Mouse (Mus musculus): ENCODE data around the gene Sh2b3. TPM values are rescaled to one million over a fixed set of nuclear protein-coding genes. Genes with fewer than 3 reads are reported as not detected.

Sh2b3 gene
- polyA plus RNA-seq, 1 experiment from 2014 or later: 17.8 TPM

- no peaks in the 10 kb centered on the region for H3K27me3 ChIP-seq (ENCODE audit: insufficient read depth, low read length)
- no peak for ATAC-seq (ENCODE audit: low FRiP score, low TSS enrichment)
- H3K27ac ChIP-seq (ENCODE audit: low read length): no peak overlapping the region
- WGBS: 77% methylated on average over 10 of the region's 10 CpGs
- H3K4me3 ChIP-seq (ENCODE audit: low read length): no peak overlapping the region
- peaks cover 36% of the 10 kb centered on the region for H3K36me3 ChIP-seq (ENCODE audit: insufficient read depth, low read length)
- H3K4me2 ChIP-seq (replicated peaks; ENCODE audit: low read depth, low read length): no peak overlapping the region
- H3K4me1 ChIP-seq (ENCODE audit: insufficient read depth, low read length): no peaks in the 10 kb centered on the region
- H3K9ac ChIP-seq (replicated peaks; ENCODE audit: low read length): no peak overlapping the region
- no peaks in the 10 kb centered on the region for H3K9me3 ChIP-seq (ENCODE audit: low read length)
These were observed 53.5 kb downstream of the Sh2b3 start for GRCm38 (mm10) chr5:121783862-121784500.

DNA sequence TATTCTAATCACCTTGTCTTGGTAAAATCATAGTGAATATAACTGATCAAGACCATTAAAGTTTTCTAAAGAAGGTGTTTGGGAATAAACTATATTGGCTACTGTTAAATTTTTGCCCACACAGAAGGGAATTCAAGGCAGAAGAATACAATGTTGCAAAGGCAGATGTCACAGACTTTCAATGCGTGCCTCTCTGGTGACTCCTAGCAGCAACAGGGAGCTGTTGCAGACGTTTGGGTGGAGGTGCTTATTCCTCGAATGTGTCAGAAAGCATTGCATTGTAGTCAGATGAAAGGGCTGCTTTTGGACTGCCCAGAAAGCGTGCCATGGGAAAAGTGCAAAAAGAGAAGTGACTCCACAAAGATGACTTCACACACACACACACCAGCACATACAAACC lies 55.0 kb downstream of the Sh2b3 start:
- ATAC-seq (ENCODE audit: low FRiP score, low TSS enrichment): no peak
- H3K36me3 ChIP-seq (ENCODE audit: insufficient read depth, low read length): peaks cover 40% of the 10 kb centered on the region

DNA sequence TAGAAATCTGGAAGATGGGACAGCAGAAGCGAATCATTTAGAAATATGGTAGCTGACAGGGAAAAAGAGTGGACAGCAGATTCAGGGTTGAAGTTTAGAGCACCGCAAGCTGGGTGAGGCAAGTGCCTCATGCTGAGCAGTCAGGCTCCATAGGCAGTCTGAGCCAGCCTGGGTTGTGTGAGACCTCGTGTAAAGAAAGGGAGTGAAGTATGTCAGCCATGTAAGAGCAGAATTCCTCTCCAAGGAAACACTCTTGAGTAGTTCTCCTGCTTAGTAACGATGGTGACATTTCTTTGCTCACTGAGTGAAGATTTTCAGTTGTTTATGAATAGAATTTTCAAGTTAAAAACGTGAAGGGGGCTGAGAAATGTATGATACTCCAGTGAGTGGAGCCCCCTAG lies 57.3 kb downstream of the Sh2b3 start:
- H3K9ac ChIP-seq (replicated peaks; ENCODE audit: low read length): no peak overlapping the region
- peaks cover 27% of the 10 kb centered on the region for H3K36me3 ChIP-seq (ENCODE audit: insufficient read depth, low read length)
- H3K4me2 ChIP-seq (replicated peaks; ENCODE audit: low read depth, low read length): no peak overlapping the region
- H3K4me3 ChIP-seq (ENCODE audit: low read length): no peak overlapping the region
- H3K27me3 ChIP-seq (ENCODE audit: insufficient read depth, low read length): no peaks in the 10 kb centered on the region
- no peaks in the 10 kb centered on the region for H3K9me3 ChIP-seq (ENCODE audit: low read length)
- no peaks in the 10 kb centered on the region for H3K4me1 ChIP-seq (ENCODE audit: insufficient read depth, low read length)
- 82% methylated on average over 5 of the region's 5 CpGs for WGBS
- no peak for ATAC-seq (ENCODE audit: low FRiP score, low TSS enrichment)
- H3K27ac ChIP-seq (ENCODE audit: low read length): no peak overlapping the region

More for the DNA sequence above, 55.0 kb downstream of the Sh2b3 start:
- 58% methylated on average over 4 of the region's 4 CpGs for WGBS
- Histone ChIP-seq H3K27me3 (ENCODE audit: insufficient read depth, low read length) (no peaks in the 10 kb centered on the region), H3K9ac (replicated peaks; ENCODE audit: low read length) (no peak overlapping the region), H3K4me3 (ENCODE audit: low read length) (no peak overlapping the region), H3K9me3 (ENCODE audit: low read length) (no peaks in the 10 kb centered on the region), H3K4me2 (replicated peaks; ENCODE audit: low read depth, low read length) (no peak overlapping the region), H3K4me1 (ENCODE audit: insufficient read depth, low read length) (no peaks in the 10 kb centered on the region), H3K27ac (ENCODE audit: low read length) (no peak overlapping the region)

DNA sequence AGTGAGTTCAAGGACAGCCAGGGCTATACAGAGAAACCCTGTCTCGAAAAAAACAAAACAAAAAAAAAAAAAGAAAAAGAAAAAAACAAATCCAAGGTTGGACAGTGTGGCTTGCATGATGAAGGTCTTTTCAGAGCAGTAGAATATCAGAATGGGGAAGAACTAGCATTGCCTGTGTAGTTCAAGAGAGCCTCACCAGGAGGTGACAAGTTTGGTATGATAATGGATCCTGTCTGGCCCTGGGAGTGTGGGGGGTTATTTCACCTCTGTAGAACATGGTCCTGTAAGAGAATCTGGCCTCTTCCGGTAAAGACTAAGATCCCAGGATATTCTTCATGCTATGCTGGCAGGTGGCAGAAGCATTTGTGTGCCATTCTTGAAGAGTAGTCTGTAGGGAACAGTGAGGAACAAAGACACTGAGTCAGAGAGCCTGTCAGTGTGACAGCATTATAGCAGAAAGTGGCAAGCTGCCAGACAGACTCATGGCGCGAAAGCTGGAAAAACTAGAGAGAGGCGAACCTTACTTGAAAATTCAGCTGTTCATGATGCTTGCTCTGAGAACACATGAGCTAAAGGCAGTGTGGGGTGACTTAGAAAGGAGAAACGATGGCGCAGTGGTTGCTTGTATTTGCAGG lies 58.8 kb downstream of the Sh2b3 start:
- Histone ChIP-seq H3K36me3 (ENCODE audit: insufficient read depth, low read length) (peaks cover 25% of the 10 kb centered on the region), H3K27ac (ENCODE audit: low read length) (no peak overlapping the region), H3K9me3 (ENCODE audit: low read length) (no peaks in the 10 kb centered on the region), H3K27me3 (ENCODE audit: insufficient read depth, low read length) (no peaks in the 10 kb centered on the region), H3K4me1 (ENCODE audit: insufficient read depth, low read length) (no peaks in the 10 kb centered on the region), H3K4me3 (ENCODE audit: low read length) (no peak overlapping the region), H3K4me2 (replicated peaks; ENCODE audit: low read depth, low read length) (no peak overlapping the region), H3K9ac (replicated peaks; ENCODE audit: low read length) (no peak overlapping the region)
- WGBS: 85% methylated on average over 7 of the region's 7 CpGs
- ATAC-seq (ENCODE audit: low FRiP score, low TSS enrichment): no peak

GRCm38 (mm10) chr5:121771611-121772010 lies 65.8 kb downstream of the Sh2b3 start:
- Histone ChIP-seq H3K27me3 (ENCODE audit: insufficient read depth, low read length) (no peaks in the 10 kb centered on the region), H3K9ac (replicated peaks; ENCODE audit: low read length) (no peak overlapping the region), H3K36me3 (ENCODE audit: insufficient read depth, low read length) (peaks cover 21% of the 10 kb centered on the region), H3K4me2 (replicated peaks; ENCODE audit: low read depth, low read length) (no peak overlapping the region), H3K27ac (ENCODE audit: low read length) (no peak overlapping the region), H3K4me1 (ENCODE audit: insufficient read depth, low read length) (no peaks in the 10 kb centered on the region), H3K4me3 (ENCODE audit: low read length) (no peak overlapping the region), H3K9me3 (ENCODE audit: low read length) (no peaks in the 10 kb centered on the region)
- WGBS: 94% methylated on average over 3 of the region's 3 CpGs
- ATAC-seq (ENCODE audit: low FRiP score, low TSS enrichment): no peak

GRCm38 (mm10) chr5:121769827-121770226 lies 67.6 kb downstream of the Sh2b3 start:
- Histone ChIP-seq H3K4me1 (ENCODE audit: insufficient read depth, low read length) (no peaks in the 10 kb centered on the region), H3K27me3 (ENCODE audit: insufficient read depth, low read length) (no peaks in the 10 kb centered on the region), H3K4me2 (replicated peaks; ENCODE audit: low read depth, low read length) (no peak overlapping the region), H3K4me3 (ENCODE audit: low read length) (no peak overlapping the region), H3K36me3 (ENCODE audit: insufficient read depth, low read length) (peaks cover 18% of the 10 kb centered on the region), H3K27ac (ENCODE audit: low read length) (no peak overlapping the region), H3K9me3 (ENCODE audit: low read length) (no peaks in the 10 kb centered on the region), H3K9ac (replicated peaks; ENCODE audit: low read length) (no peak overlapping the region)
- ATAC-seq (ENCODE audit: low FRiP score, low TSS enrichment): no peak
- 83% methylated on average over 7 of the region's 7 CpGs for WGBS

DNA sequence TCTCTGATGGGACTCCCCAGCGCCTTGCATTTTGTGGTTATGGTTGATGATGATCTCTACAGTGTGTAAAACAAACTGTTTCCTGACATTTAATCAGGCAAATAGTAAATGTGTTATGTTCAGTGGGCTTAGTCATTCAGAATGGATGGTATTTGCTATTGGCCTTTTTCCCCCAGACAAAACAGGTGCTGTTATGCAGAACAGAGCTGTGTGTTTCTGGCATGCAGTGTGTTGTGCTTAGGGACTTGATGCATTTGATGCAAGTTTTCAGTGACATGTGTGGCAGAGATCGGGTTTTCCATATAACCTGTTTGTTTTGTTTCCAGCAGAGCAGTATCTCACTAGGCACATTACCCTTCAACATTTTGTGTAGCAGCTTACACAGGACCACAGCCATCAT lies 69.9 kb downstream of the Sh2b3 start:
- no peaks in the 10 kb centered on the region for H3K27me3 ChIP-seq (ENCODE audit: insufficient read depth, low read length)
- ATAC-seq (ENCODE audit: low FRiP score, low TSS enrichment): no peak
- 87% methylated on average over 2 of the region's 2 CpGs for WGBS

DNA sequence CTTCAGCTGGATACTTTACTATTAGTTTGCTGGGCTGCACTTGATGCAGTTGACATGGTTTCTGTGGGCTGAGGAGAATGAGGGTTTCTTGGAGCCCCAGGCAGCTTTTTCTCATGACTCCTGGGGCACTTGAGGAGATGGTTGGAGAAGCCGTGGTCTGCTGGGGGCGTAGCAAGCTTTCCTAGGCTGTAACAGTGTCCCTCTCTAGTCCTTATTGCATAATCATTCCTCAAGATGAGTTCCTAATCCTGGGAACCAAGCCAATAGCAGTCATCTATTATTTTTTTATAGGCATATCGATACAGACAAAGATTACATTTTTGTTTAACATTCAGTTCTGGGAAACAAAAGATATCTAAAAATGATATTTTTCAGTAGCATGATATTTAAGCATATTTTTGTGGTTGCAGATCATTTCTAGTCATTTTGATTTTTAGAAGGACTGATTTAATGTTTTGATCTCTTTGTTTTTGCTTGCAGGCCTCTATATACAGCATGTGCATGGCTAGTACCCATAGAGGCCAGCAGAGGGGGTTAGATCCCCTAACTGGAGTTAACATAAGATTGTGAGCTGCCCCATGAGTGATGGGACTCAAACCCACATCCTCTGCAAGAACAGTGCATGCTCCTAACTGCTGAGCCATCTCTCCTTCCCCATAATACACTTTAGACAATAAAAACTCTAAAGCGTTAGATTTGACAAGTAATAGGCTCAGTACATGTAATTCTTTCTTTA lies 71.2 kb downstream of the Sh2b3 start:
- Histone ChIP-seq H3K4me3 (ENCODE audit: low read length) (no peak overlapping the region), H3K27ac (ENCODE audit: low read length) (no peak overlapping the region), H3K27me3 (ENCODE audit: insufficient read depth, low read length) (no peaks in the 10 kb centered on the region), H3K4me1 (ENCODE audit: insufficient read depth, low read length) (peaks cover 3% of the 10 kb centered on the region; the same call in 1 of the 2 replicates), H3K4me2 (replicated peaks; ENCODE audit: low read depth, low read length) (no peak overlapping the region), H3K9ac (replicated peaks; ENCODE audit: low read length) (no peak overlapping the region), H3K9me3 (ENCODE audit: low read length) (no peaks in the 10 kb centered on the region), H3K36me3 (ENCODE audit: insufficient read depth, low read length) (peaks cover 4% of the 10 kb centered on the region; the same call in 1 of the 2 replicates)
- ATAC-seq (ENCODE audit: low FRiP score, low TSS enrichment): no peak
- 86% methylated on average over 4 of the region's 4 CpGs for WGBS

More for the DNA sequence above, 69.9 kb downstream of the Sh2b3 start:
- Histone ChIP-seq H3K4me2 (replicated peaks; ENCODE audit: low read depth, low read length) (no peak overlapping the region), H3K9me3 (ENCODE audit: low read length) (no peaks in the 10 kb centered on the region), H3K9ac (replicated peaks; ENCODE audit: low read length) (no peak overlapping the region), H3K4me3 (ENCODE audit: low read length) (no peak overlapping the region), H3K4me1 (ENCODE audit: insufficient read depth, low read length) (peaks cover 3% of the 10 kb centered on the region; the same call in 1 of the 2 replicates), H3K27ac (ENCODE audit: low read length) (no peak overlapping the region), H3K36me3 (ENCODE audit: insufficient read depth, low read length) (peaks cover 10% of the 10 kb centered on the region)

Measured in kidney, embryonic 16.5 days (tissue).